Mouse (Mus musculus): ENCODE measurements around the gene Rph3al. TPM values are rescaled to one million over a fixed set of nuclear protein-coding genes. Genes with fewer than 3 reads are reported as not detected.

The Rph3al gene
- total and polyA plus RNA-seq, 2 experiments from 2014 or later = 3.0 to 4.0 TPM

GRCm38 (mm10) chr11:75907406-75907805, 30.8 kb downstream of the Rph3al start:
- Histone ChIP-seq H3K27ac (ENCODE audit: low read depth, low read length) (no peak overlapping the region), H3K27me3 (ENCODE audit: insufficient read depth, low read length) (no peaks in the 10 kb centered on the region), H3K36me3 (ENCODE audit: insufficient read depth, low read length) (peaks cover 2% of the 10 kb centered on the region; the same call in 1 of the 2 replicates), H3K9me3 (ENCODE audit: low read length) (no peaks in the 10 kb centered on the region), H3K4me3 (ENCODE audit: low read depth, low read length) (no peak overlapping the region), H3K4me1 (ENCODE audit: insufficient read depth, low read length) (0 out of 2 replicates have a peak, but pooled peaks cover 3% of the 10 kb centered on the region), H3K4me2 (ENCODE audit: low read depth, low read length, poor library complexity, severe bottlenecking) (no peak overlapping the region), H3K9ac (replicated peaks; ENCODE audit: low read length, poor library complexity, severe bottlenecking) (no peak overlapping the region)
- ATAC-seq (ENCODE audit: low FRiP score) = no peak
- no peak for TF ChIP-seq CTCF (IDR thresholded peaks at IDR 0.05)
- 59% methylated on average over 4 of the region's 4 CpGs for WGBS
- no peak for DNase-seq (ENCODE audit: low spot score)

GRCm38 (mm10) chr11:75906556-75906955, 31.7 kb downstream of the Rph3al start:
- Histone ChIP-seq H3K27me3 (ENCODE audit: insufficient read depth, low read length) (no peaks in the 10 kb centered on the region), H3K9me3 (ENCODE audit: low read length) (no peaks in the 10 kb centered on the region), H3K4me1 (ENCODE audit: insufficient read depth, low read length) (0 out of 2 replicates have a peak, but pooled peaks cover 3% of the 10 kb centered on the region), H3K4me2 (ENCODE audit: low read depth, low read length, poor library complexity, severe bottlenecking) (no peak overlapping the region), H3K27ac (ENCODE audit: low read depth, low read length) (no peak overlapping the region), H3K9ac (replicated peaks; ENCODE audit: low read length, poor library complexity, severe bottlenecking) (no peak overlapping the region), H3K4me3 (ENCODE audit: low read depth, low read length) (no peak overlapping the region), H3K36me3 (ENCODE audit: insufficient read depth, low read length) (peaks cover 2% of the 10 kb centered on the region; the same call in 1 of the 2 replicates)
- no peak for TF ChIP-seq CTCF (IDR thresholded peaks at IDR 0.05)
- DNase-seq (ENCODE audit: low spot score) = no peak
- ATAC-seq (ENCODE audit: low FRiP score) = no peak
- 58% methylated on average over 12 of the region's 12 CpGs for WGBS

- Histone ChIP-seq H3K4me1 (ENCODE audit: insufficient read depth, low read length) (0 out of 2 replicates have a peak, but pooled peaks cover 3% of the 10 kb centered on the region), H3K9ac (replicated peaks; ENCODE audit: low read length, poor library complexity, severe bottlenecking) (no peak overlapping the region), H3K27ac (ENCODE audit: low read depth, low read length) (no peak overlapping the region), H3K4me2 (ENCODE audit: low read depth, low read length, poor library complexity, severe bottlenecking) (no peak overlapping the region), H3K36me3 (ENCODE audit: insufficient read depth, low read length) (peaks cover 2% of the 10 kb centered on the region; the same call in 1 of the 2 replicates), H3K4me3 (ENCODE audit: low read depth, low read length) (no peak overlapping the region), H3K9me3 (ENCODE audit: low read length) (no peaks in the 10 kb centered on the region), H3K27me3 (ENCODE audit: insufficient read depth, low read length) (no peaks in the 10 kb centered on the region)
- WGBS = 82% methylated on average over 6 of the region's 6 CpGs
- ATAC-seq (ENCODE audit: low FRiP score) (no peak), DNase-seq (ENCODE audit: low spot score) (no peak)
- no peak for TF ChIP-seq CTCF (IDR thresholded peaks at IDR 0.05)
These were observed 33.2 kb downstream of the Rph3al start for GRCm38 (mm10) chr11:75904982-75905381.

GRCm38 (mm10) chr11:75904501-75904900, 33.7 kb downstream of the Rph3al start:
- H3K9me3 ChIP-seq (ENCODE audit: low read length) = no peaks in the 10 kb centered on the region
- peaks cover 2% of the 10 kb centered on the region; the same call in 1 of the 2 replicates for H3K36me3 ChIP-seq (ENCODE audit: insufficient read depth, low read length)
- ATAC-seq (ENCODE audit: low FRiP score) (no peak), DNase-seq (ENCODE audit: low spot score) (no peak)
- 29% methylated on average over 5 of the region's 5 CpGs for WGBS
- 0 out of 2 replicates have a peak, but pooled peaks cover 3% of the 10 kb centered on the region for H3K4me1 ChIP-seq (ENCODE audit: insufficient read depth, low read length)
- H3K27ac ChIP-seq (ENCODE audit: low read depth, low read length) = no peak overlapping the region
- H3K27me3 ChIP-seq (ENCODE audit: insufficient read depth, low read length) = no peaks in the 10 kb centered on the region
- no peak overlapping the region for H3K9ac ChIP-seq (replicated peaks; ENCODE audit: low read length, poor library complexity, severe bottlenecking)
- H3K4me2 ChIP-seq (ENCODE audit: low read depth, low read length, poor library complexity, severe bottlenecking) = no peak overlapping the region
- no peak overlapping the region for H3K4me3 ChIP-seq (ENCODE audit: low read depth, low read length)
- TF ChIP-seq CTCF (IDR thresholded peaks at IDR 0.05) = no peak

GRCm38 (mm10) chr11:75903486-75903885, 34.7 kb downstream of the Rph3al start:
- Histone ChIP-seq H3K9ac (replicated peaks; ENCODE audit: low read length, poor library complexity, severe bottlenecking) (no peak overlapping the region), H3K4me2 (ENCODE audit: low read depth, low read length, poor library complexity, severe bottlenecking) (no peak overlapping the region), H3K9me3 (ENCODE audit: low read length) (no peaks in the 10 kb centered on the region), H3K36me3 (ENCODE audit: insufficient read depth, low read length) (no peaks in the 10 kb centered on the region), H3K4me3 (ENCODE audit: low read depth, low read length) (no peak overlapping the region), H3K4me1 (ENCODE audit: insufficient read depth, low read length) (0 out of 2 replicates have a peak, but pooled peaks cover 3% of the 10 kb centered on the region), H3K27ac (ENCODE audit: low read depth, low read length) (no peak overlapping the region), H3K27me3 (ENCODE audit: insufficient read depth, low read length) (no peaks in the 10 kb centered on the region)
- peak; percentile 76 for TF ChIP-seq CTCF (IDR thresholded peaks at IDR 0.05)
- DNase-seq (ENCODE audit: low spot score) (no peak), ATAC-seq (ENCODE audit: low FRiP score) (no peak)
- WGBS = 76% methylated on average over 3 of the region's 3 CpGs

- Histone ChIP-seq H3K36me3 (ENCODE audit: insufficient read depth, low read length) (no peaks in the 10 kb centered on the region), H3K4me3 (ENCODE audit: low read depth, low read length) (no peak overlapping the region), H3K4me1 (ENCODE audit: insufficient read depth, low read length) (no peaks in the 10 kb centered on the region), H3K4me2 (ENCODE audit: low read depth, low read length, poor library complexity, severe bottlenecking) (no peak overlapping the region), H3K27ac (ENCODE audit: low read depth, low read length) (peak overlapping the region; percentile 26; the same call in 1 of the 2 replicates), H3K9me3 (ENCODE audit: low read length) (no peaks in the 10 kb centered on the region), H3K9ac (replicated peaks; ENCODE audit: low read length, poor library complexity, severe bottlenecking) (no peak overlapping the region), H3K27me3 (ENCODE audit: insufficient read depth, low read length) (no peaks in the 10 kb centered on the region)
- ATAC-seq (ENCODE audit: low FRiP score) (no peak), DNase-seq (ENCODE audit: low spot score) (peak; percentile 55)
- WGBS = 46% methylated on average over 6 of the region's 6 CpGs
- TF ChIP-seq CTCF (IDR thresholded peaks at IDR 0.05) = no peak
These were observed 36.9 kb downstream of the Rph3al start for GRCm38 (mm10) chr11:75901339-75901738.

All from midbrain, postnatal 0 days (tissue).